Mouse (Mus musculus) stomach, postnatal 0 days (tissue): ENCODE data around the gene Sf3b5.

Experiments used
- CTCF ChIP-seq: IDR thresholded peaks from 2 replicates; pipeline ENCODE4 v1.5.1; 2016; ENCODE audit warnings: antibody characterized with exemption, low read depth, mild to moderate bottlenecking, moderate library complexity
- EP300 ChIP-seq: optimal IDR thresholded peaks from 2 replicates; pipeline ENCODE3; 2016; ENCODE audit warnings: antibody characterized with exemption

GRCm38 (mm10) chr10:13008737-13009121 lies 3.6 kb downstream of the Sf3b5 start:
- TF ChIP-seq CTCF (no peak), EP300 (no peak)
